Mouse (Mus musculus) CH12.LX (cell line): ENCODE results near the gene Als2cl. TPM values are rescaled to one million over a fixed set of nuclear protein-coding genes. Genes with fewer than 3 reads are reported as not detected.

Experiments
- DNase-seq: peaks from one replicate; pipeline ENCODE4 v3.0.0-alpha.2; 2013; ENCODE audit errors: extremely low read depth
- H3K27ac ChIP-seq: 2 replicates; pipeline ENCODE4 v1.5.1; 2012; ENCODE audit warnings: low read depth, mild to moderate bottlenecking, control low read depth, moderate library complexity; ENCODE audit not compliant: insufficient read depth
- H3K27me3 ChIP-seq: replicated peaks from 2 replicates; pipeline ENCODE3; 2012; ENCODE audit warnings: inconsistent platforms
- H3K36me3 ChIP-seq, 2 experiments: replicated peaks in 1 of 2; 2 replicates each; pipeline versions ENCODE3 to v1.6.1; 2012; ENCODE audit warnings: inconsistent platforms in 1 of 2, low read length in 1 of 2, mild to moderate bottlenecking in 1 of 2, mixed read lengths in 1 of 2, moderate library complexity in 1 of 2; ENCODE audit not compliant: control insufficient read depth in 1 of 2, insufficient read depth in 1 of 2
- H3K4me1 ChIP-seq, 2 experiments: 2 replicates each; pipeline ENCODE4 v1.6.1; 2012; ENCODE audit warnings: inconsistent platforms in 1 of 2, moderate library complexity in 1 of 2; ENCODE audit not compliant: insufficient read depth in 2 of 2, control insufficient read depth in 1 of 2
- H3K4me2 ChIP-seq: 2 replicates; pipeline ENCODE4 v1.6.1; 2012; ENCODE audit warnings: low read depth, mild to moderate bottlenecking, control low read depth; ENCODE audit not compliant: poor library complexity, insufficient read depth, severe bottlenecking
- H3K4me3 ChIP-seq, 3 experiments: fragments of 150-350 bp in 1 of 3; sonication (generic) in 1 of 3; replicated peaks in 1 of 3; 2 replicates each; pipeline versions ENCODE3 to v1.5.1; 2011 to 2012; ENCODE audit warnings: low read depth in 2 of 3, low read length in 2 of 3, mild to moderate bottlenecking in 2 of 3, moderate library complexity in 2 of 3, control low read depth in 1 of 3, improper control_type of control experiment in 1 of 3, inconsistent platforms in 1 of 3, mixed read lengths in 1 of 3; ENCODE audit not compliant: poor library complexity in 1 of 3
- H3K79me2 ChIP-seq: replicated peaks from 2 replicates; pipeline ENCODE4 v1.6.1; 2012; ENCODE audit warnings: mild to moderate bottlenecking, moderate library complexity; ENCODE audit not compliant: control insufficient read depth, poor library complexity, insufficient read depth, severe bottlenecking; ENCODE audit errors: extremely low read depth
- H3K9ac ChIP-seq: 2 replicates; pipeline ENCODE4 v1.6.1; 2012; ENCODE audit warnings: low read depth, mild to moderate bottlenecking, control low read depth, moderate library complexity; ENCODE audit not compliant: insufficient read depth
- H3K9me3 ChIP-seq: replicated peaks from 2 replicates; pipeline ENCODE3; 2012; ENCODE audit warnings: low read length, inconsistent platforms, mixed read lengths
- CTCF ChIP-seq, 2 experiments: IDR thresholded peaks in 1 of 2; conservative IDR thresholded peaks in 1 of 2; 2 replicates each; pipeline ENCODE4 v1.5.1; 2011 to 2012; ENCODE audit warnings: low read depth in 2 of 2, low read length in 2 of 2, improper control_type of control experiment in 1 of 2, inconsistent platforms in 1 of 2, mild to moderate bottlenecking in 1 of 2, moderate library complexity in 1 of 2
- ELF1 ChIP-seq: IDR thresholded peaks from 2 replicates; pipeline ENCODE4 v1.6.1; 2014; ENCODE audit warnings: low read depth, mild to moderate bottlenecking, inconsistent platforms, low read length, improper control_type of control experiment
- EP300 ChIP-seq: IDR thresholded peaks from 2 replicates; pipeline ENCODE4 v1.6.1; 2011; ENCODE audit warnings: low read length, improper control_type of control experiment
- GABPA ChIP-seq: IDR thresholded peaks from 2 replicates; pipeline ENCODE4 v1.6.1; 2012; ENCODE audit warnings: low read depth, low read length, improper control_type of control experiment, inconsistent platforms; ENCODE audit not compliant: insufficient replicate concordance
- HCFC1 ChIP-seq: IDR thresholded peaks from 2 replicates; pipeline ENCODE4 v1.6.1; 2012; ENCODE audit warnings: low read depth, mild to moderate bottlenecking, inconsistent platforms, low read length, improper control_type of control experiment
- POLR2A ChIP-seq: IDR thresholded peaks from 2 replicates; pipeline ENCODE4 v1.6.1; 2011; ENCODE audit warnings: low read depth, mild to moderate bottlenecking, improper control_type of control experiment, low read length
- TCF12 ChIP-seq: IDR thresholded peaks from 2 replicates; pipeline ENCODE4 v1.6.1; 2014; ENCODE audit warnings: low read depth, mild to moderate bottlenecking, inconsistent platforms, low read length, improper control_type of control experiment
- ZMIZ1 ChIP-seq: IDR thresholded peaks from 2 replicates; pipeline ENCODE4 v1.6.1; 2012; ENCODE audit warnings: low read depth, mild to moderate bottlenecking, inconsistent platforms, low read length, improper control_type of control experiment
- dilution Hi-C: fragments of 300-500 bp; cut with MboI; formaldehyde crosslinking; loops from 2 replicates; pipeline ENCODE4 v1.14.3; 2020; ENCODE audit warnings: low sequenced_read_pairs; ENCODE audit not compliant: extremely low pct_unique_long_range_greater_than_20kb, extremely low pct_ligation_motif_present
- in situ Hi-C: fragments of 300-500 bp; cut with MboI; formaldehyde crosslinking; loops from 3 replicates; pipeline ENCODE4 v1.14.3; 2019; ENCODE audit warnings: low sequenced_read_pairs, low pct_ligation_motif_present, low pct_unique_long_range_greater_than_20kb, mixed read lengths
- polyA plus RNA-seq: library from polyadenylated mRNA; unstranded; fragments of >175 nt; gene quantifications from 2 replicates; pipeline ENCODE4 v1.2.1, GENCODE M21; 2012; ENCODE audit warnings: low read depth; ENCODE audit not compliant: insufficient read length
- total RNA-seq, 2 experiments: library from RNA; depleted of rRNA; stranded (reverse); fragments of 300-350 nt in 1 of 2; fragments of >200 nt in 1 of 2; gene quantifications; 2 replicates each; pipeline ENCODE4 v1.2.3; 2012 to 2014

The Als2cl gene
- total and polyA plus RNA-seq, 3 experiments = 2.4 to 3.4 (median 2.5) TPM

GRCm38 (mm10) chr9:110887388-110888303 is 8.0 kb downstream of the Als2cl start:
- DNase-seq = peak; percentile 34
- no peak overlapping the region for H3K27ac ChIP-seq
- H3K79me2 ChIP-seq = no peaks in the 10 kb centered on the region
- no peaks in the 10 kb centered on the region for H3K9me3 ChIP-seq
- H3K4me1 ChIP-seq = peaks cover 0 to 43% of the 10 kb centered on the region in 2 experiments; a peak in 2 of 4 replicates
- no peak overlapping the region for H3K4me2 ChIP-seq
- peaks cover 2% of the 10 kb centered on the region for H3K27me3 ChIP-seq
- in situ Hi-C loops = no loop called here
- dilution Hi-C loops = no loop called here
- TF ChIP-seq TCF12 (no peak), ELF1 (peak; percentile 64), HCFC1 (peak; percentile 30; the same call in 1 of the 2 replicates)
- H3K36me3 ChIP-seq = peaks cover 0 to 35% of the 10 kb centered on the region in 2 experiments
- H3K9ac ChIP-seq = no peak overlapping the region
- peak overlapping the region in 2 of 3 experiments; percentile 34 to 53 for H3K4me3 ChIP-seq

GRCm38 (mm10) chr9:110888935-110889334 is 9.3 kb downstream of the Als2cl start:
- H3K9ac ChIP-seq = no peak overlapping the region
- no peak overlapping the region for H3K27ac ChIP-seq
- peak overlapping the region in 1 of 3 experiments; percentile 53 for H3K4me3 ChIP-seq
- H3K36me3 ChIP-seq = peaks cover 0 to 45% of the 10 kb centered on the region in 2 experiments
- TF ChIP-seq EP300 (no peak), ZMIZ1 (no peak), POLR2A (no peak)
- TF ChIP-seq, all 38 proteins: peak for 0
- in situ Hi-C loops (no loop called here), dilution Hi-C loops (no loop called here)
- Histone ChIP-seq H3K4me2 (no peak overlapping the region), H3K4me1 (peaks cover 0 to 43% of the 10 kb centered on the region in 2 experiments; a peak in 2 of 4 replicates), H3K79me2 (no peaks in the 10 kb centered on the region), H3K9me3 (no peaks in the 10 kb centered on the region), H3K27me3 (peaks cover 2% of the 10 kb centered on the region)
- no peak for DNase-seq

GRCm38 (mm10) chr9:110890026-110890783 is 10.5 kb downstream of the Als2cl start:
- no peak overlapping the region for H3K4me3 ChIP-seq
- dilution Hi-C loops = no loop called here
- no peaks in the 10 kb centered on the region for H3K79me2 ChIP-seq
- H3K9me3 ChIP-seq = no peaks in the 10 kb centered on the region
- no peak for DNase-seq
- peaks cover 0 to 44% of the 10 kb centered on the region in 2 experiments; a peak in 2 of 4 replicates for H3K4me1 ChIP-seq
- H3K36me3 ChIP-seq = peaks cover 0 to 57% of the 10 kb centered on the region in 2 experiments
- TF ChIP-seq CTCF (conservative IDR thresholded peaks at IDR 0.05 in 1 of 2, IDR thresholded peaks at IDR 0.05 in 1 of 2; ENCODE audit: low read depth in 2 of 2, low read length in 2 of 2) (peak; percentile 49 to 54; a peak in 3 of 4 replicates), GABPA (no peak)
- peaks cover 2% of the 10 kb centered on the region for H3K27me3 ChIP-seq
- H3K9ac ChIP-seq = no peak overlapping the region
- H3K27ac ChIP-seq = no peak overlapping the region
- in situ Hi-C loops = no loop called here
- peak overlapping the region; percentile 33; the same call in 1 of the 2 replicates for H3K4me2 ChIP-seq
